In the genomic region with DNA sequence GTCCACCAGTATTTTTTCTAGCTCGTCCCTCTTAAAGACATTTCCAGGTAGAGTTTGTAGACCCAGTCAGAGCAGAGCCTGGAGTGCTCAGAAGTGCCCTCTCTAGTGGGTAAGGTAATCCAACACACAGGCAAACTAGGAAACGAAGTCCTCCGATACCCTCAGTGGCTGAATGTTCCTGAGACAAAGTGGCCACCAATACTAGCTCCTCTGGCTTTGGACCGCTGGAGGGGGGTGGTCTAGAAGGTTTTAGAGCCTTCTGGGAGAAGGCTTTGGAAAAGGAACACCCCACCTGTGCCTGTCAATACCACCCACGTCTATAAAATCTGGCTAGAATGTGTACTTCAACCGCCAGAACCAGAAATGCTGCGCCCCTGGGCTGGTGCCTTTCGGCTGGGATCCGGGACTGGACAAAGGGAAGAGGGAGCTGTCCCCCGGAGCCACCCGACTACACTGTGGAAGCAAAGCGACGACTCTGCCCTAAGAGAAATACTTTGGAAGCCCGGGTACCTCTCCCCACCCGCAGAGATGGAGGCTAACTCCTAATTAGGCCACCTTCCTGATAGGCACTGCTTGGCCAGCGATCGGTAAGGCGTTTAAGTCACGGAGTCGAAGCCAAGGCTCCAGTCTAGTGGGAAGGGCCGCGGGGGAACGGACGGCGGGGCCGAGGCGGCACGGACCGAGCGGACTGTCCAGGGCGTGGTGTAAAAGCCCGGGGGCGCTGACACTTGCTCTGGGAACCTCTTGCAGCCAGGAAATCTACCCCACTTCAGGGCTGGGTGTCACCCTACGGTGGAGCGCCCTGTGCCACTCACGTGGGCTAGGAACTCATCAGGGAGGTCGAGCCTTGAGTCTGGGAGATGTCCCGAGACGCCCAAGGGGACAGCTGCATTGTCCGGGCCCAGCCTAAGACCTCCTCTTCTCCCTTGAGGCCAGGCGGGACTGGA, we compare ENCODE assay signal across 11 mouse cellular contexts. TPM values are rescaled to one million over a fixed set of nuclear protein-coding genes. Genes with fewer than 3 reads are reported as not detected.
DNase-seq lines count a peak whose midpoint lies in the region; ATAC-seq and TF ChIP-seq lines count a peak whose summit lies in the region.
"Had no signal": no experiment of that assay in that cellular context is flagged by ENCODE, and none has a peak within 500 bp of the region (broad histone marks: within the 10 kb centered on the region; RNA-seq: fewer than 3 reads in every experiment).

No protein-coding gene starts in this region.

- DNase-seq in heart, adult 9 months (ENCODE audit: low spot score in 2 of 2): no peak
- no peak for DNase-seq in midbrain, postnatal 0 days (ENCODE audit: low spot score)
- DNase-seq in gastrocnemius, postnatal 10 days: peak; percentile 59
- DNase-seq in retina, embryonic 14.5 days (ENCODE audit: low spot score): peak; percentile 51
- no peak for DNase-seq in layer of hippocampus, adult 8-10 months (ENCODE audit: low spot score in 2 of 2)
- no peak for DNase-seq in spleen, postnatal 14 days (ENCODE audit: low spot score in 2 of 2)
- DNase-seq: kidney, adult 2 months; left cerebral cortex, postnatal 4 days had no signal

- no peak overlapping the region for H3K9ac ChIP-seq in heart, embryonic 12.5 days
- H3K9ac ChIP-seq in midbrain, embryonic 12.5 days (replicated peaks): no peak overlapping the region
- no peak overlapping the region for H3K9ac ChIP-seq in midbrain, postnatal 0 days (replicated peaks; ENCODE audit: low read length, poor library complexity, severe bottlenecking)

- ATAC-seq in heart, embryonic 12.5 days (ENCODE audit: insufficient number of reproducible peaks, low FRiP score): 0 out of 2 replicates have a peak, but pooled peaks have one; percentile 11
- ATAC-seq in midbrain, embryonic 12.5 days (ENCODE audit: low FRiP score, low read depth): no peak
- ATAC-seq in midbrain, postnatal 0 days (ENCODE audit: low FRiP score): no peak

- TF ChIP-seq CTCF in midbrain, postnatal 0 days (IDR thresholded peaks at IDR 0.05): no peak

- peak overlapping the region; percentile 8; the same call in 1 of the 2 replicates for H3K4me3 ChIP-seq in heart, embryonic 12.5 days
- 0 out of 2 replicates have a peak overlapping the region, but pooled peaks have one; percentile 9 for H3K4me3 ChIP-seq in midbrain, embryonic 12.5 days
- H3K4me3 ChIP-seq in midbrain, postnatal 0 days (ENCODE audit: low read depth, low read length): no peak overlapping the region

- H3K27me3 ChIP-seq in heart, embryonic 12.5 days (replicated peaks): peaks cover 75% of the 10 kb centered on the region
- H3K27me3 ChIP-seq in midbrain, embryonic 12.5 days: peaks cover 82% of the 10 kb centered on the region
- peaks cover 75% of the 10 kb centered on the region for H3K27me3 ChIP-seq in midbrain, postnatal 0 days (ENCODE audit: insufficient read depth, low read length)
- H3K27me3 ChIP-seq: CH12.LX had no signal

- H3K9me3 ChIP-seq in heart, embryonic 12.5 days (replicated peaks): no peaks in the 10 kb centered on the region
- no peaks in the 10 kb centered on the region for H3K9me3 ChIP-seq in midbrain, embryonic 12.5 days
- no peaks in the 10 kb centered on the region for H3K9me3 ChIP-seq in midbrain, postnatal 0 days (ENCODE audit: low read length)

- no peaks in the 10 kb centered on the region for H3K36me3 ChIP-seq in heart, embryonic 12.5 days
- H3K36me3 ChIP-seq in midbrain, embryonic 12.5 days: no peaks in the 10 kb centered on the region
- H3K36me3 ChIP-seq in midbrain, postnatal 0 days (ENCODE audit: insufficient read depth, low read length): no peaks in the 10 kb centered on the region

- H3K4me1 ChIP-seq in heart, embryonic 12.5 days (replicated peaks): peaks cover 21% of the 10 kb centered on the region
- H3K4me1 ChIP-seq in midbrain, embryonic 12.5 days: peaks cover 5% of the 10 kb centered on the region; the same call in 1 of the 2 replicates
- H3K4me1 ChIP-seq in midbrain, postnatal 0 days (ENCODE audit: insufficient read depth, low read length): no peaks in the 10 kb centered on the region

- peak overlapping the region; percentile 20; the same call in 1 of the 2 replicates for H3K4me2 ChIP-seq in heart, embryonic 12.5 days
- no peak overlapping the region for H3K4me2 ChIP-seq in midbrain, embryonic 12.5 days (replicated peaks)
- H3K4me2 ChIP-seq in midbrain, postnatal 0 days (ENCODE audit: low read depth, low read length, poor library complexity, severe bottlenecking): no peak overlapping the region

- H3K27ac ChIP-seq in heart, embryonic 12.5 days (ENCODE audit: poor library complexity, severe bottlenecking): no peak overlapping the region
- H3K27ac ChIP-seq in midbrain, embryonic 12.5 days (replicated peaks): no peak overlapping the region
- H3K27ac ChIP-seq in midbrain, postnatal 0 days (ENCODE audit: low read depth, low read length): no peak overlapping the region

- WGBS in heart, embryonic 12.5 days: under 1% methylated on average over 41 of the region's 41 CpGs
- 1% methylated on average over 41 of the region's 41 CpGs for WGBS in midbrain, embryonic 12.5 days
- WGBS in midbrain, postnatal 0 days: 3% methylated on average over 41 of the region's 41 CpGs

RNA-seq across cellular contexts. Expression of gene Six1, which starts 14.4 kb away (rescaled TPM):
- 0.45 and 0.67 TPM in 2 replicates for polyA plus RNA-seq in heart, embryonic 12.5 days (2016; fragmentation: Nextera tagmentation; extraction: Ambion mirVana)
- 7.8 and 13.6 TPM in 2 replicates for polyA plus RNA-seq in midbrain, embryonic 12.5 days (2016; fragmentation: Nextera tagmentation; extraction: Ambion mirVana)
- 0.44 and 1.3 TPM in 2 replicates for total RNA-seq in midbrain, postnatal 0 days (2014; rRNA removed)
- polyA plus RNA-seq in midbrain, postnatal 0 days (2015; fragmentation: Nextera tagmentation; extraction: Ambion mirVana): 0.55 and 0.68 TPM in 2 replicates
- total RNA-seq in gastrocnemius, postnatal 10 days (2021): 10 to 100 TPM; 38.1 to 44.1 TPM
- under 1 TPM in 3 of 4 experiments, not detected in 1; 0.14 to 0.19 (median 0.18) TPM for total RNA-seq in layer of hippocampus, adult 8-10 months (2022)

Comparison
In these comparisons a context has a peak if more than half of its experiments do, and no peak if none do; other contexts are left out.
1. DNase-seq: peak in gastrocnemius, postnatal 10 days (single experiment) and retina, embryonic 14.5 days (single experiment); none in heart, adult 9 months (0 of 2), midbrain, postnatal 0 days (single experiment), layer of hippocampus, adult 8-10 months (0 of 2) and spleen, postnatal 14 days (0 of 2).
2. RNA of gene Six1, which starts 14.4 kb away (total RNA-seq): 38.1 to 44.1 TPM in gastrocnemius, postnatal 10 days; 0.44 to 1.3 TPM in midbrain, postnatal 0 days and 0.14 to 0.19 TPM in layer of hippocampus, adult 8-10 months; every median in the first group is over 10 times any median in the second.